Comparison of ENCODE assay signal across 11 mouse cellular contexts in the genomic region with DNA sequence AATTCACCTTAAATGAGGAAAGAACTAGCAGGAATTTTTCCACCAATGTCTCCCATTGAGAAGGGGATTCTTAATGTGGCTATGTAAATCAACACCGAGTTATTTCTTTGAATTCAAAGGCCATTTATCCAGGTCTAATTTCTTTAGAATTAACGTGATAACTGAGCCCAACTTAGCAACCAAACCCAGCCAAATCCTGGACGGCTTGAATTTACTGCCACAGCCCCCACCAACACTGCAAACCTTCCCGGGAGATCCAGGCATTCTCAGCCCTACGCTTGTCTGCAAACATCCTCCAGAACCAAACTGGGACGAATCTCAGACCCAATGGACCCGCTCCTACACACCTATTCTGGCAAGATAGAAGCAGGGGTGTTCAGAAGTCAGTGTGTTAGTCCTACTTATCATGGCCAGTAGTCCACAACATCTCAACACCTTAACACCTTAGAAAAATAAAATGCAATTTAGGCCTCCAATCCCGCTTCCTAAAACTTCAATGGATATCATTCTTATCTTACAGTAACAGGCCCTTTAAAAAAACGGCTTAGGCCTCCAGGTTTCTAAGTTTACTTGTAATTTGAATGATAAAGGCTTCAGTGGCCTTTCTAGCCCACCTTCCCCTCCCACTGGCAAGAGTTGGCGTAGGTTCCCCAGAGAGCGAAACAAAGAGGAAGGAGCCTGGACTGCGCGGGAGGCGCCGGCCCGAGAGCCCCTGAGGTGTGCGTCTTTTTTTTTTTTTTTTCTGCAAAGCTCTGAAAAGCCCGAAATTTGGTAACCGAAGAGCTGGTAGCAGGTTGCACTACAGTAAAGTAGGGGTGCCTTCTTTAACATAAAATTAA. TPM values are rescaled to one million over a fixed set of nuclear protein-coding genes. Genes with fewer than 3 reads are reported as not detected.
DNase-seq lines count a peak whose midpoint lies in the region; ATAC-seq and TF ChIP-seq lines count a peak whose summit lies in the region.
"Had no signal": no experiment of that assay in that cellular context is flagged by ENCODE, and none has a peak within 500 bp of the region (broad histone marks: within the 10 kb centered on the region; RNA-seq: fewer than 3 reads in every experiment).

No protein-coding gene starts in this region.

- DNase-seq in gastrocnemius, adult 2 months, result no peak
- no peak for DNase-seq in gastrocnemius, postnatal 14 days
- no peak for DNase-seq in liver, postnatal 0 days
- peak; percentile 40 for DNase-seq in midbrain, embryonic 14.5 days
- no peak for DNase-seq in left cerebral cortex, adult 18-20 months (ENCODE audit: low spot score in 2 of 2)
- DNase-seq in layer of hippocampus, postnatal 10 days (ENCODE audit: low spot score in 2 of 2), result no peak
- DNase-seq: cerebellum, adult 2 months; kidney, postnatal 36 days; lung, adult 2 months had no signal

- WGBS in liver, postnatal 0 days (ENCODE audit: insufficient replicate concordance), result 4% methylated on average over 19 of the region's 19 CpGs
- WGBS in liver, embryonic 12.5 days (ENCODE audit: insufficient replicate concordance), result 3% methylated on average over 19 of the region's 19 CpGs
- WGBS in forebrain, embryonic 13.5 days, result under 1% methylated on average over 19 of the region's 19 CpGs
- WGBS in midbrain, embryonic 14.5 days, result 0% methylated on average over 19 of the region's 19 CpGs

- no peak for TF ChIP-seq CTCF in gastrocnemius, adult 2 months (IDR thresholded peaks at IDR 0.05)
- TF ChIP-seq CTCF in liver, postnatal 0 days (IDR thresholded peaks at IDR 0.05; ENCODE audit: low read depth), result no peak

- intact Hi-C loops in gastrocnemius, adult 2 months (cut with DNase I), result no loop called here
- intact Hi-C loops in gastrocnemius, postnatal 14 days (cut with DNase I; ENCODE audit: low total_unique reads), result no loop called here

- no peaks in the 10 kb centered on the region for H3K9me3 ChIP-seq in liver, postnatal 0 days (ENCODE audit: low read length)
- no peaks in the 10 kb centered on the region for H3K9me3 ChIP-seq in liver, embryonic 12.5 days (replicated peaks)
- H3K9me3 ChIP-seq in forebrain, embryonic 13.5 days (replicated peaks), result no peaks in the 10 kb centered on the region
- H3K9me3 ChIP-seq in midbrain, embryonic 14.5 days (ENCODE audit: control insufficient read depth, low read length), result no peaks in the 10 kb centered on the region

- H3K4me2 ChIP-seq in liver, postnatal 0 days (ENCODE audit: low read depth, low read length), result no peak overlapping the region
- no peak overlapping the region for H3K4me2 ChIP-seq in liver, embryonic 12.5 days
- H3K4me2 ChIP-seq in forebrain, embryonic 13.5 days, result peak overlapping the region; percentile 47
- peak overlapping the region; percentile 30; the same call in 1 of the 2 replicates for H3K4me2 ChIP-seq in midbrain, embryonic 14.5 days (ENCODE audit: low read length)

- ATAC-seq in liver, postnatal 0 days, result no peak
- ATAC-seq in liver, embryonic 12.5 days, result no peak
- no peak for ATAC-seq in forebrain, embryonic 13.5 days
- no peak for ATAC-seq in midbrain, embryonic 14.5 days (ENCODE audit: low FRiP score, low TSS enrichment)

- H3K4me1 ChIP-seq in liver, postnatal 0 days (ENCODE audit: insufficient read depth), result peaks cover 12% of the 10 kb centered on the region
- H3K4me1 ChIP-seq in liver, embryonic 12.5 days, result 0 out of 2 replicates have a peak, but pooled peaks cover 5% of the 10 kb centered on the region
- peaks cover 40% of the 10 kb centered on the region for H3K4me1 ChIP-seq in forebrain, embryonic 13.5 days
- peaks cover 6% of the 10 kb centered on the region; the same call in 1 of the 2 replicates for H3K4me1 ChIP-seq in midbrain, embryonic 14.5 days (ENCODE audit: control insufficient read depth, insufficient read depth, low read length)

- peaks cover 96% of the 10 kb centered on the region for H3K27me3 ChIP-seq in liver, postnatal 0 days (ENCODE audit: insufficient read depth, low read length)
- H3K27me3 ChIP-seq in liver, embryonic 12.5 days (replicated peaks), result peaks cover 96% of the 10 kb centered on the region
- H3K27me3 ChIP-seq in forebrain, embryonic 13.5 days, result peaks cover 92% of the 10 kb centered on the region
- peaks cover 89% of the 10 kb centered on the region for H3K27me3 ChIP-seq in midbrain, embryonic 14.5 days (ENCODE audit: control insufficient read depth, insufficient read depth, low read length)

- no peak overlapping the region for H3K27ac ChIP-seq in gastrocnemius, adult 2 months
- no peak overlapping the region for H3K27ac ChIP-seq in liver, postnatal 0 days (ENCODE audit: low read depth)
- H3K27ac ChIP-seq in liver, embryonic 12.5 days, result no peak overlapping the region
- peak overlapping the region; percentile 94 for H3K27ac ChIP-seq in forebrain, embryonic 13.5 days
- H3K27ac ChIP-seq in midbrain, embryonic 14.5 days (replicated peaks; ENCODE audit: low read depth, low read length), result no peak overlapping the region

- no peaks in the 10 kb centered on the region for H3K36me3 ChIP-seq in liver, postnatal 0 days (replicated peaks; ENCODE audit: insufficient read depth, low read length)
- no peaks in the 10 kb centered on the region for H3K36me3 ChIP-seq in liver, embryonic 12.5 days
- H3K36me3 ChIP-seq in forebrain, embryonic 13.5 days (ENCODE audit: poor library complexity, severe bottlenecking), result no peaks in the 10 kb centered on the region
- no peaks in the 10 kb centered on the region for H3K36me3 ChIP-seq in midbrain, embryonic 14.5 days (ENCODE audit: control insufficient read depth, insufficient read depth, low read length)

- TF ChIP-seq EP300 in liver, postnatal 0 days (IDR thresholded peaks at IDR 0.05; ENCODE audit: low read depth), result no peak

- peak overlapping the region; percentile 51; the same call in 1 of the 2 replicates for H3K4me3 ChIP-seq in gastrocnemius, adult 2 months
- H3K4me3 ChIP-seq in liver, postnatal 0 days (ENCODE audit: low read depth, low read length), result 0 out of 2 replicates have a peak overlapping the region, but pooled peaks have one; percentile 8
- H3K4me3 ChIP-seq in liver, embryonic 12.5 days, result no peak overlapping the region
- peak overlapping the region; percentile 43 for H3K4me3 ChIP-seq in forebrain, embryonic 13.5 days
- peak overlapping the region; percentile 7; the same call in 1 of the 2 replicates for H3K4me3 ChIP-seq in midbrain, embryonic 14.5 days (replicated peaks; ENCODE audit: low read depth, low read length)

- no peak overlapping the region for H3K9ac ChIP-seq in liver, postnatal 0 days (replicated peaks)
- no peak overlapping the region for H3K9ac ChIP-seq in liver, embryonic 12.5 days
- peak overlapping the region; percentile 70 for H3K9ac ChIP-seq in forebrain, embryonic 13.5 days
- H3K9ac ChIP-seq in midbrain, embryonic 14.5 days (replicated peaks; ENCODE audit: low read length), result no peak overlapping the region

RNA-seq across cellular contexts. Expression of gene Dlx6, which starts 3.8 kb away (rescaled TPM):
- total RNA-seq in gastrocnemius, adult 2 months (2021), result not detected
- not detected for total RNA-seq in gastrocnemius, postnatal 14 days (2021)
- not detected in 2 replicates for polyA plus RNA-seq in liver, postnatal 0 days (2015; fragmentation: Nextera tagmentation; extraction: Ambion mirVana)
- not detected in 2 replicates for polyA plus RNA-seq in liver, embryonic 12.5 days (2016; fragmentation: Nextera tagmentation; extraction: Ambion mirVana)
- polyA plus RNA-seq in forebrain, embryonic 13.5 days (2015; fragmentation: Nextera tagmentation; extraction: Ambion mirVana), result 15.5 and 16.2 TPM in 2 replicates
- not detected in 2 replicates for polyA plus RNA-seq in midbrain, embryonic 14.5 days (2014; fragmentation: Nextera tagmentation; extraction: Ambion mirVana)
- total RNA-seq in left cerebral cortex, adult 18-20 months (2021), result 10 to 100 TPM; 12.7 to 12.8 TPM
- total RNA-seq in layer of hippocampus, postnatal 10 days (2021), result 1 to 10 TPM; 6.6 to 7.0 TPM
- polyA plus RNA-seq: cerebellum, adult 2 months; lung, adult 2 months had no signal

RNA-seq across cellular contexts. Expression of gene Dlx5, which starts 22.6 kb away (rescaled TPM):
- total RNA-seq in gastrocnemius, adult 2 months (2021), result not detected
- total RNA-seq in gastrocnemius, postnatal 14 days (2021), result not detected
- polyA plus RNA-seq in liver, postnatal 0 days (2015; fragmentation: Nextera tagmentation; extraction: Ambion mirVana), result not detected in 2 replicates
- polyA plus RNA-seq in liver, embryonic 12.5 days (2016; fragmentation: Nextera tagmentation; extraction: Ambion mirVana), result 0.12 TPM in 1 of 2 replicates, not detected in the other
- 84.5 and 91.5 TPM in 2 replicates for polyA plus RNA-seq in forebrain, embryonic 13.5 days (2015; fragmentation: Nextera tagmentation; extraction: Ambion mirVana)
- 0.26 and 0.82 TPM in 2 replicates for polyA plus RNA-seq in midbrain, embryonic 14.5 days (2014; fragmentation: Nextera tagmentation; extraction: Ambion mirVana)
- total RNA-seq in left cerebral cortex, adult 18-20 months (2021), result 1 to 10 TPM; 8.5 to 8.9 TPM
- 1 to 10 TPM; 5.8 to 5.9 TPM for total RNA-seq in layer of hippocampus, postnatal 10 days (2021)
- polyA plus RNA-seq: cerebellum, adult 2 months; lung, adult 2 months had no signal

Comparison
In these comparisons a context has a peak if more than half of its experiments do, and no peak if none do; other contexts are left out.
1. H3K4me2 ChIP-seq: peak in forebrain, embryonic 13.5 days (single experiment) and midbrain, embryonic 14.5 days (single experiment); none in liver, postnatal 0 days (single experiment) and liver, embryonic 12.5 days (single experiment).
2. RNA of gene Dlx6, which starts 3.8 kb away (total RNA-seq): 12.7 to 12.8 TPM in left cerebral cortex, adult 18-20 months and 6.6 to 7.0 TPM in layer of hippocampus, postnatal 10 days; not detected in gastrocnemius, adult 2 months and not detected in gastrocnemius, postnatal 14 days; every median in the first group is over 4 times any median in the second.
3. RNA of gene Dlx5, which starts 22.6 kb away (total RNA-seq): 8.5 to 8.9 TPM in left cerebral cortex, adult 18-20 months and 5.8 to 5.9 TPM in layer of hippocampus, postnatal 10 days; not detected in gastrocnemius, postnatal 14 days and not detected in gastrocnemius, adult 2 months; every median in the first group is over 4 times any median in the second.